Mouse (Mus musculus) layer of hippocampus, adult 9-10 months (tissue): Measurements from ENCODE around the gene Iars2.

Source experiments
- DNase-seq: peaks from one replicate; pipeline ENCODE4 v3.0.0; 2022; ENCODE audit warnings: low spot score

Gene Iars2

GRCm38 (mm10) chr1:185328721-185329610 lies at the start of gene Iars2:
Iars2 (minus strand) TSS chr1:185329396.
- DNase-seq: peak; percentile 84

GRCm38 (mm10) chr1:185377429-185377828 lies 48.2 kb upstream of the Iars2 start:
- DNase-seq: no peak

- DNase-seq: peak; percentile 25
Observed at GRCm38 (mm10) chr1:185376390-185376789, 47.2 kb upstream of the Iars2 start.

- DNase-seq: no peak
Observed at GRCm38 (mm10) chr1:185369979-185370378, 40.8 kb upstream of the Iars2 start.

- no peak for DNase-seq
Observed at GRCm38 (mm10) chr1:185367383-185367782, 38.2 kb upstream of the Iars2 start.

GRCm38 (mm10) chr1:185364183-185364540 lies 35.0 kb upstream of the Iars2 start:
- DNase-seq: no peak

GRCm38 (mm10) chr1:185363526-185364182 lies 34.5 kb upstream of the Iars2 start:
- no peak for DNase-seq

GRCm38 (mm10) chr1:185362677-185363520 lies 33.7 kb upstream of the Iars2 start, which contains the start of gene Eprs:
Eprs (plus strand) TSS chr1:185363044.
- peak; percentile 98 for DNase-seq

- no peak for DNase-seq
Observed at GRCm38 (mm10) chr1:185358211-185358610, 29.0 kb upstream of the Iars2 start.

- DNase-seq: no peak
Observed at GRCm38 (mm10) chr1:185356246-185356645, 27.1 kb upstream of the Iars2 start.

- no peak for DNase-seq
Observed at GRCm38 (mm10) chr1:185354731-185355130, 25.5 kb upstream of the Iars2 start.

- DNase-seq: no peak
Observed at GRCm38 (mm10) chr1:185353351-185353750, 24.2 kb upstream of the Iars2 start.

GRCm38 (mm10) chr1:185352151-185352550 lies 23.0 kb upstream of the Iars2 start:
- no peak for DNase-seq

- no peak for DNase-seq
Observed at GRCm38 (mm10) chr1:185350611-185351010, 21.4 kb upstream of the Iars2 start.

GRCm38 (mm10) chr1:185349741-185350140 lies 20.5 kb upstream of the Iars2 start:
- no peak for DNase-seq

GRCm38 (mm10) chr1:185346188-185346587 lies 17.0 kb upstream of the Iars2 start:
- no peak for DNase-seq

GRCm38 (mm10) chr1:185343422-185343821 lies 14.2 kb upstream of the Iars2 start:
- no peak for DNase-seq

GRCm38 (mm10) chr1:185342441-185342840 lies 13.2 kb upstream of the Iars2 start:
- DNase-seq: no peak

- no peak for DNase-seq
Observed at GRCm38 (mm10) chr1:185336535-185336934, 7.3 kb upstream of the Iars2 start.

- DNase-seq: no peak
Observed at GRCm38 (mm10) chr1:185335231-185335765, 6.1 kb upstream of the Iars2 start.

- no peak for DNase-seq
Observed at GRCm38 (mm10) chr1:185334136-185334535, 4.9 kb upstream of the Iars2 start.

- DNase-seq: no peak
Observed at GRCm38 (mm10) chr1:185333651-185334050, 4.5 kb upstream of the Iars2 start.
